Mouse (Mus musculus) intestine, postnatal 0 days (tissue): ENCODE measurements at regions not wholly inside any gene's neighbourhood (a gene's known extent, or its start where the extent isn't known, plus 50 kb on each side); places are given as distances from the start of the nearest gene placed in this dataset.

Experiments used
- ATAC-seq: fragments of 200-750 bp; cut with Nextera tagmentation; 2 replicates; pipeline ENCODE4 v1.8.0; 2017; ENCODE audit warnings: mild to moderate bottlenecking, moderate TSS enrichment, moderate library complexity
- H3K27ac ChIP-seq: fragments of 300-500 bp; sonication (generic); 2 replicates; pipeline ENCODE4 v1.5.1; 2014; ENCODE audit warnings: mild to moderate bottlenecking, low read depth, low read length, moderate library complexity
- H3K27me3 ChIP-seq: fragments of 300-500 bp; sonication (generic); replicated peaks from 2 replicates; pipeline ENCODE4 v1.6.1; 2014; ENCODE audit warnings: low read length, mixed read lengths; ENCODE audit not compliant: control insufficient read depth, insufficient read depth
- H3K36me3 ChIP-seq: fragments of 300-500 bp; sonication (generic); 2 replicates; pipeline ENCODE4 v1.6.1; 2014; ENCODE audit warnings: mild to moderate bottlenecking, moderate library complexity; ENCODE audit not compliant: control insufficient read depth, insufficient read depth
- H3K4me1 ChIP-seq: fragments of 300-500 bp; sonication (generic); replicated peaks from 2 replicates; pipeline ENCODE4 v1.6.1; 2014; ENCODE audit warnings: antibody characterized with exemption, low read length, mixed read lengths; ENCODE audit not compliant: control insufficient read depth, insufficient read depth
- H3K4me2 ChIP-seq: fragments of 300-500 bp; sonication (generic); replicated peaks from 2 replicates; pipeline ENCODE4 v1.6.1; 2014; ENCODE audit warnings: low read depth, mild to moderate bottlenecking, moderate library complexity
- H3K4me3 ChIP-seq: fragments of 300-500 bp; sonication (generic); 2 replicates; pipeline ENCODE4 v1.5.1; 2014; ENCODE audit warnings: low read depth, low read length
- H3K9ac ChIP-seq: fragments of 300-500 bp; sonication (generic); 2 replicates; pipeline ENCODE4 v1.6.1; 2014; ENCODE audit warnings: mild to moderate bottlenecking, low read depth, low read length
- H3K9me3 ChIP-seq: fragments of 300-500 bp; sonication (generic); 2 replicates; pipeline ENCODE4 v1.6.1; 2016; ENCODE audit warnings: mixed run types; ENCODE audit not compliant: control insufficient read depth
- CTCF ChIP-seq: sonication (generic); IDR thresholded peaks from 2 replicates; pipeline ENCODE4 v1.5.1; 2016; ENCODE audit warnings: low read depth, mild to moderate bottlenecking, control low read depth, antibody characterized with exemption, moderate library complexity
- WGBS: fragments of 180-500 bp; shearing (Covaris S2); extraction: QIAGEN DNeasy Blood & Tissue Kit; methylation state at CpG from one replicate; pipeline ENCODE4 v1.1.7; 2014; 5-methylcytosine and 5-hydroxymethylcytosine counted together

GRCm38 (mm10) chr1:161602150-161602549 is 107.7 kb downstream of the Tnfsf18 start:
- 82% methylated on average over 3 of the region's 3 CpGs for WGBS

GRCm38 (mm10) chr1:161601167-161601566 is 106.7 kb downstream of the Tnfsf18 start:
- no peak overlapping the region for H3K4me2 ChIP-seq

More at GRCm38 (mm10) chr1:161602150-161602549, 107.7 kb downstream of the Tnfsf18 start:
- H3K9me3 ChIP-seq, result no peaks in the 10 kb centered on the region
- ATAC-seq, result no peak
- H3K36me3 ChIP-seq, result no peaks in the 10 kb centered on the region
- H3K4me2 ChIP-seq, result no peak overlapping the region
- H3K4me1 ChIP-seq, result no peaks in the 10 kb centered on the region
- peak; percentile 39; the same call in 1 of the 2 replicates for TF ChIP-seq CTCF
- H3K9ac ChIP-seq, result no peak overlapping the region
- no peaks in the 10 kb centered on the region for H3K27me3 ChIP-seq
- no peak overlapping the region for H3K4me3 ChIP-seq
- H3K27ac ChIP-seq, result no peak overlapping the region

GRCm38 (mm10) chr1:161598167-161598566 is 103.7 kb downstream of the Tnfsf18 start:
- H3K9me3 ChIP-seq, result no peaks in the 10 kb centered on the region
- no peaks in the 10 kb centered on the region for H3K4me1 ChIP-seq
- H3K27me3 ChIP-seq, result no peaks in the 10 kb centered on the region
- no peak overlapping the region for H3K9ac ChIP-seq
- no peaks in the 10 kb centered on the region for H3K36me3 ChIP-seq
- no peak for TF ChIP-seq CTCF
- no peak overlapping the region for H3K4me3 ChIP-seq
- H3K4me2 ChIP-seq, result no peak overlapping the region
- 69% methylated on average over 3 of the region's 3 CpGs for WGBS
- ATAC-seq, result no peak
- H3K27ac ChIP-seq, result no peak overlapping the region

More at GRCm38 (mm10) chr1:161601167-161601566, 106.7 kb downstream of the Tnfsf18 start:
- WGBS, result 71% methylated on average over 2 of the region's 2 CpGs
- Histone ChIP-seq H3K27ac (no peak overlapping the region), H3K27me3 (no peaks in the 10 kb centered on the region), H3K36me3 (no peaks in the 10 kb centered on the region), H3K9ac (no peak overlapping the region), H3K4me3 (no peak overlapping the region), H3K9me3 (no peaks in the 10 kb centered on the region), H3K4me1 (no peaks in the 10 kb centered on the region)
- no peak for TF ChIP-seq CTCF
- no peak for ATAC-seq

- 61% methylated on average over 1 of the region's 1 CpGs for WGBS
- Histone ChIP-seq H3K36me3 (no peaks in the 10 kb centered on the region), H3K27me3 (no peaks in the 10 kb centered on the region), H3K4me2 (no peak overlapping the region), H3K9ac (no peak overlapping the region), H3K4me3 (no peak overlapping the region), H3K27ac (no peak overlapping the region), H3K4me1 (no peaks in the 10 kb centered on the region), H3K9me3 (no peaks in the 10 kb centered on the region)
- ATAC-seq, result no peak
- TF ChIP-seq CTCF, result no peak
These were observed 82.1 kb downstream of the Tnfsf18 start for GRCm38 (mm10) chr1:161576530-161576929.

DNA sequence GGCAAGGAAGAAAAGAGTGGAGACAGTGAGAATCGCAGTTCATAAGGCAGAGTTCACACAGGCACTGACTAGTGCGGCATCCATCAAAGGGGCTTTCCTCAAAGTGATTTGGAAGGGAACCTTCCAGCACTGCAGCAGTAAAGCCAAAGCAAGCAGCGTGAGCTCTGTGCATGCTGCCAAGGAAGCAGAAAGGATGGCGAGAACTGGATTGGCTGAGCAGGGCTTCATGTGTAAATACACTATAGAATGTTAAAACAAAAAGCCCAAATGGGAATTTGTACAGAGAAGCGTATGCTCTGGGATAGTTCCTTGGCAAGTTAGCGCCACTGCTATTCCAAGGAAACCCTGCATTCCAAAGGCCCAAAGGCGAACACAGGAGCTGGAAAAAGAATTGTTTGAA is 81.5 kb downstream of the Tnfsf18 start:
- no peak overlapping the region for H3K4me2 ChIP-seq
- WGBS, result 33% methylated on average over 7 of the region's 7 CpGs
- H3K27me3 ChIP-seq, result no peaks in the 10 kb centered on the region
- H3K27ac ChIP-seq, result no peak overlapping the region
- no peak overlapping the region for H3K9ac ChIP-seq
- no peaks in the 10 kb centered on the region for H3K9me3 ChIP-seq
- TF ChIP-seq CTCF, result no peak
- H3K4me3 ChIP-seq, result no peak overlapping the region
- no peaks in the 10 kb centered on the region for H3K4me1 ChIP-seq
- no peak for ATAC-seq
- no peaks in the 10 kb centered on the region for H3K36me3 ChIP-seq

DNA sequence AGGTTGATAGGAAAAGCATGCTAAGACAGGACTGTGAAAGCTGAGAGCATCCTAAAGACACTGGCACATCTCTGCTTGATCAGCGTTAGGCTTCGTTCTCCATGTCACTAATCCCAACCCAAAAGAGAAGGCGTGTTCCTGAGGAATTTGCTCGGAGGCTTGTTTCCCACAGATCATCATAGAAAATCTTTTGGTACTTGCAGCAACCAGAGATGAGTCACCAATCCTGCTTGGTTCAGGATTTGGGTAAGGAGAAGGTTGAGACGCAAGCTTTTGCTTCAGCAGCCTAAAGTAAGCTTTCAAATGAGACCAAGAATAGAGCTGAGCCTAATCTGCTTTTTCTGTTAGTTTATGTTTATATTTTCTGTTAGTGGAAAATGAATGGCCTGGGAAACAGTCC is 80.7 kb downstream of the Tnfsf18 start:
- Histone ChIP-seq H3K9ac (no peak overlapping the region), H3K36me3 (no peaks in the 10 kb centered on the region), H3K27me3 (no peaks in the 10 kb centered on the region), H3K9me3 (no peaks in the 10 kb centered on the region), H3K27ac (no peak overlapping the region), H3K4me3 (no peak overlapping the region), H3K4me1 (no peaks in the 10 kb centered on the region), H3K4me2 (no peak overlapping the region)
- 77% methylated on average over 5 of the region's 5 CpGs for WGBS
- ATAC-seq, result no peak
- no peak for TF ChIP-seq CTCF

DNA sequence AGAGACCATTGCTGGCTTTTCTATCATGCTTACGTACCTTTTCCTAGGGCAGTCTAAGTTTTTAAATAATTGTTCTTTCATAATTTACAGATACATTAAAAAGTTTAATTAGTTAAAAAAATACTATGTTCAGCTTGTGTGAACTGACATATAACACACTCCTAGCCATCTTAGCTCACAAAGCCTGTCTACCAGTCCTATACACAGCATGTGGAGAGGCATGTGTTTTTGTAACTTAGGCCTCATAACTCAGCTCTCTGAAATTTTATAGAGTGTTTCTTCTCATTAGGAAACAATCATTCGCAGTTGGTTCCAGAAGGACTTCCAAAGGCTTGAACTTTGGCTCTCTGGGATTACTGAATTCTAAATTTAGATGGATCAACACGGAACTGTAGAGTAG is 76.3 kb downstream of the Tnfsf18 start:
- ATAC-seq, result no peak
- TF ChIP-seq CTCF, result no peak
- no peaks in the 10 kb centered on the region for H3K9me3 ChIP-seq
- H3K4me2 ChIP-seq, result no peak overlapping the region
- WGBS, result 69% methylated on average over 3 of the region's 3 CpGs
- H3K27ac ChIP-seq, result no peak overlapping the region
- no peaks in the 10 kb centered on the region for H3K36me3 ChIP-seq
- no peaks in the 10 kb centered on the region for H3K27me3 ChIP-seq
- no peak overlapping the region for H3K9ac ChIP-seq
- H3K4me1 ChIP-seq, result no peaks in the 10 kb centered on the region
- no peak overlapping the region for H3K4me3 ChIP-seq
